Mouse (Mus musculus) CD4-positive, CD25-positive, alpha-beta regulatory T cell (primary cell): ENCODE measurements around the gene Tas2r136. TPM values are rescaled to one million over a fixed set of nuclear protein-coding genes. Genes with fewer than 3 reads are reported as not detected.

Source experiments
- polyA plus RNA-seq: library from polyadenylated mRNA; unstranded; fragments of 100-300 nt; shearing (Covaris generic); gene quantifications from one replicate; pipeline ENCODE4 v1.2.1, GENCODE M21; 2017

Tas2r136 gene
- polyA plus RNA-seq: not detected

DNA sequence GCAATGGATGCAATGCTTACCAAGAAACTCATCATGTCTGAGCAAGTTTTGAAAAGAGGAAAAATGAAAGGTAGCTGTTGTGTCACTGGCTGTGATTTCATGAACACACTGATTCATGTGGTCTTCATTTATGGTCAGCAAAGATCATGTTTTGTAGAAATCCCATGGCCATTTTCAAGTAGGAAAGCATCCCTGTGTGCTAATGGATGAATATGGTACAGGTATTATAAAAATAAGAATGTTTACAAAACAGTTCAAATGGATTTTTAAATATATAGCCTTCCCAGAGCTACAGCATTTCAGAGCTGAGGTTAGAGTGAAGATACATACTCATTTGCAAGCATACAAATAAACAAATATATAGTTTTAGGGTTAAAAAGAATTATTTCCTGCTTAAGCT is at the start of gene Tas2r136:
Tas2r136 (minus strand) TSS at position 101 of the 400 bp plus-strand sequence.

DNA sequence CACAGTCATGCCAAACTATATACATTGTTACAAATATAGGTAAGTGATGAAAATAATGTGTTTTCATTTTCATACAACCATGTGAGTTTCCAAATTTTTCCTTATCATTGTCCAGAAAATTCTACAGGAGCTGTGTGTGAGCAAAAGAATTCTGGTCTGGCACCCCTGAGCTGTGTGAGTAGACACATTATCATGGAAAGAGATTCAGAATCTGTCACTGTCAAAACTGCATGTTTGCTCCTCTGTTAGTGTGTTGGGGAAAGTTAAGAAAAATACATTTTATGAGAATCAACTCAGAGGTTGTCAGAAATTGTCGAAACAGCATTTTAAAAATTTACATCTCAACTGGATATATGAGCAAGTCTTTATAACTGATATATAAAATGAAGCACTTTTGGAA is 24.6 kb upstream of the Tas2r136 start, which contains the start of gene Tas2r117:
Tas2r117 (plus strand) TSS at position 301 of the 400 bp plus-strand sequence.

DNA sequence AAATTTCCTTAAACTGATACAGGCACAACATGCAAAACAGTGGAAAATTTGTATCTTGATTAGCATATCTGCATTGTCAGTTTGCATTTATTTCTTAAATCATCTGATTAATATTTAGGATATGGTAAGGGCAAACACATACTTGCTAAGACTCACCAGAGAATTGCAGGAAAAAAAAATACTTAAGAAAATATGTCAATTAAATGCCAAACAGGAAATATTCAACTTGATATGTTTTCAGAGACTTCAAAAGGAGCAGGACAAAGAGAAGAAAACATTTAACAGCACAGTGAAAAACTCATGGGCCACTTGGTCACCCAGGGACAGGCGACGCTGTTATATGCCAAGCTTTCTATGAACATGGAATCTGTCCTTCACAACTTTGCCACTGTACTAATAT is 16.1 kb downstream of the Tas2r136 start, which contains the start of gene Tas2r102:
Tas2r102 (plus strand) TSS at position 301 of the 400 bp plus-strand sequence.

DNA sequence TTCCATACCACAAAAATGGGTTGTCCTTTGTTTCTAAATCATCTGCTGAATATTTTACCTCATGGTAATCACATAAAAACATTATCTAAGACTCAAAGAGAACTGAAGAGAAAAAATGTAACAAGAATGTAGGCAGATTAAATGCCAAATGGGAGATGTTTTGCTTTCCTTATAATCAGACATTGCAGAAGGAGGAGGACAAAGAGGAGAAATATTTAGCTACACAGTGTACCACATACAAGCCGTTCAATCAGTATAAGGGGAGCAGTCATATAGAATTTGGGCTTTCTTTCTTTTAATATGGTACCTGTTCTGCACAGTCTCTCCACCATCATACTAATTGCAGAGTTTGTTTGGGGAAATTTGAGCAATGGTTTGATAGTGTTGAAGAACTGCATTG is 23.5 kb downstream of the Tas2r136 start, which contains the start of gene Tas2r124:
Tas2r124 (plus strand) TSS at position 301 of the 400 bp plus-strand sequence.

DNA sequence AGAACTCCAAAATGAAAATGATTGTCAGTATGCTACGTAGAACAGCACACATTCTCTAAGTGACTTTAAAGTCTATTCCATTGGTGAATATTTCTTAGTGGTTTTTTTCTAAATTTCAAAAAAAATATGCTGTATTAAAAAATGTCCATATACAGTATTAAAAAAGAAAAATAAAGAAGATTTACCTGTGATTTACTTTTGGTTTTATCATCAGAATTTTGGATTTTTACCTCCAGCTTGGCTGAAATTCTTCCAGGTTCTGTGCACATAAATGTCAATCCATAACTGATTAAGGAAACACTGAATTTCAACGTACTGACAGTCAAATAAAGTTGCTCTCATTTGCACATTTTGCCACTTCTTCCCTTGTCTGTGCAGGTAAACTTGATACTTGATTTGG is 40.0 kb downstream of the Tas2r136 start, which contains the start of gene Tas2r115:
Tas2r115 (minus strand) TSS at position 101 of the 400 bp plus-strand sequence.

Other genes with a start within 250 kb of the Tas2r136 start
- not detected for gene Prh1, start 208.4 kb downstream of the Tas2r136 start, polyA plus RNA-seq
- not detected for gene Prp2, start 182.2 kb downstream of the Tas2r136 start, polyA plus RNA-seq
- 0.17 TPM for gene A630073D07Rik, start 126.6 kb downstream of the Tas2r136 start, polyA plus RNA-seq
- not detected for gene Tas2r120, start 121.2 kb downstream of the Tas2r136 start, polyA plus RNA-seq
- not detected for gene Tas2r121, start 77.2 kb downstream of the Tas2r136 start, polyA plus RNA-seq
- not detected for gene Tas2r122, start 66.2 kb downstream of the Tas2r136 start, polyA plus RNA-seq
- not detected for gene Tas2r115, start 40.1 kb downstream of the Tas2r136 start, polyA plus RNA-seq
- gene Tas2r124, start 23.4 kb downstream of the Tas2r136 start, polyA plus RNA-seq: not detected
- gene Tas2r102, start 16.0 kb downstream of the Tas2r136 start, polyA plus RNA-seq: not detected
- not detected for gene Tas2r117, start 24.7 kb upstream of the Tas2r136 start, polyA plus RNA-seq
- not detected for gene Tas2r123, start 69.0 kb upstream of the Tas2r136 start, polyA plus RNA-seq
- not detected for gene Tas2r116, start 77.3 kb upstream of the Tas2r136 start, polyA plus RNA-seq
- gene Tas2r110, start 89.8 kb upstream of the Tas2r136 start, polyA plus RNA-seq: not detected
- gene Tas2r113, start 114.8 kb upstream of the Tas2r136 start, polyA plus RNA-seq: not detected
- gene Tas2r125, start 131.5 kb upstream of the Tas2r136 start, polyA plus RNA-seq: not detected
- not detected for gene Tas2r129, start 172.9 kb upstream of the Tas2r136 start, polyA plus RNA-seq
- not detected for gene Tas2r131, start 179.8 kb upstream of the Tas2r136 start, polyA plus RNA-seq
- gene Tas2r109, start 202.8 kb upstream of the Tas2r136 start, polyA plus RNA-seq: not detected